Mouse (Mus musculus) hematopoietic multipotent progenitor cell, adult 10-12 weeks (in vitro differentiated cells): ENCODE measurements around the gene Adam8. TPM values are rescaled to one million over a fixed set of nuclear protein-coding genes. Genes with fewer than 3 reads are reported as not detected.

ENCODE experiments used
- polyA plus RNA-seq: library from polyadenylated mRNA; stranded (reverse); fragments of >175 nt; gene quantifications from 2 replicates; pipeline ENCODE4 v1.2.3, GENCODE M21; 2012; ENCODE audit warnings: low replicate concordance

Adam8 gene
- 11.9 and 25.8 TPM in 2 replicates for polyA plus RNA-seq

DNA sequence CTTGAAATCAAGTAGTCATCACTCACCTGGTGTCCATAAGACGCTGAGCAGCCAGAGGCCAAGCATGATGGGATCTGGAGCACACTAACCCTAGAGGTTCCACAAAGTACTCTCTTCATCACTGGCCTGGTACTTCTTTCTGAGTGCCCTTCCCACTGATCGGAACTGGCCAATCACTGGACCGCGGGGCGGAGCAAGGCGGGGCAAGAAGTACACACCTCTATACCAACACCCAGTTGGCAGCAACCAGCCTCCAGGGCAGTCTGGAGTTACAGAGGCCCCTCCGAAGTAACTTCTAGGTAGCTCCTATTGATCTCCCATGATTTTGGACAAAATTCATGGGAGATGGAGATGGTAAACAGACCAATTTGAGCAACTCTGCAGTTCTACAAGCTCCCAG is at the start of gene Adam8:
Adam8 (minus strand) TSS at position 157 of the 400 bp plus-strand sequence.

GRCm38 (mm10) chr7:140036281-140037170 is 44.2 kb upstream of the Adam8 start, which contains the start of the genes Zfp511 and Tubgcp2:
Gene Zfp511 (plus strand): TSS chr7:140036391.
Gene Tubgcp2 (minus strand): TSS chr7:140036669.

DNA sequence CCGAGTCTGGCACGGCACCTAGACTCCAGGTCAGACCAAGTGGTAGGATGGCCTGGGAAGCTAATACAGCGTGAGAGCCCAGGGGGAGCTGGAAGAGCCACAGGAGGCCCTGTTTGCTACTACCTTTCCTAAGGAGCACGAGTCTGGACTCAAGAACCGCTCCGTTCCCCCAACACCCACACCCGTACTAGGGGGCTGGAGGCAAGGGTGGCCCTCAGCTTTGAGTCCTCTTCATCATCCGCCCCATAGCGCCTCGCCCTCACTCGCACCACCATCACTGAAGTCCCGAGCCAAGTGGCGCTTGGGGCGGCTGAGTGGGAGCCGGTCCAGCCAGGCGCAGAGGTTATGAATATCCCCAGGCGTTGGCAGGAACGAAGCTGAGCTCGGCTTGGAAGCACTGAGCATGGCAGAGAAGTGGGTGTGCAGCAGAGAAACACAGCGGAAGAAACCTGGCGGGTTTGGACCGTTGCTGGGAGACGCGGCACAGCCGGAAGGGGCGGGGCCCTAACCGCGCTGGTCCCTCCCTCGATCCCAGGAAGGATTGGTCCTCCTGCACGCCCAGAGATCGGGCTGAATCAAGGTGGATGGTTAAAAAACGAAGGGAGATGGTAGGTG is 14.0 kb downstream of the Adam8 start, which contains the start of gene 6430531B16Rik:
6430531B16Rik (minus strand) TSS at position 478 of the 615 bp plus-strand sequence.

DNA sequence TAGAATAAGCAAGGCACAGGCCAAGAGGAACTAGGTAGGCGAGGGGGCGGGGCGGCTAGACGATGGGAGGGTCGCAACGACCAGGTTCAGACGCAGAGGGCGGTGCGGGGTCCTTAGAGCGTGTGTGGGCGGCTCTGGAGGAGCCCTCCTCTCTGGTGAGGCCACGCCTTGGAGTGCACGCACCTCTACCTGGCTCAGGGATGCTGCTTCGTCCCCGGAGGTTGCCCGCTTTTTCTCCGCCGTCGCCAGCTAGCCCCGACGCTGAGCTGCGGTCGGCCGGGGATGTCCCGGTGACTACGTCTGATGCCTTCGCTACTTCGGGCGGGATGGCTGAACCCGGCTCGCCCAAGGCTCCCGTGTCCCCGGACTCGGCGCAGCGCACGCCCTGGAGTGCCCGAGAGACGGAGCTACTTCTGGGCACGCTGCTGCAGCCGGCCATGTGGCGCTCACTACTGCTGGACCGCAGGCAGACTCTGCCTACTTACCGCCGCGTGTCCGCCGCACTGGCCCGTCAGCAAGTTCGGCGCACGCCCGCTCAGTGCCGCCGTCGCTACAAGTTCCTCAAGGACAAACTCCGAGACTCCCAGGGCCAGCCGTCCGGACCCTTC is 48.6 kb downstream of the Adam8 start, which contains the start of gene Utf1:
Utf1 (plus strand) TSS at position 116 of the 608 bp plus-strand sequence.

Other genes with a start within 250 kb of the Adam8 start
- not detected in 2 replicates for gene Adgra1, start 158.4 kb downstream of the Adam8 start, polyA plus RNA-seq
- gene Kndc1, start 97.9 kb downstream of the Adam8 start, polyA plus RNA-seq: 0.13 and 0.22 TPM in 2 replicates
- 3.6 and 7.4 TPM in 2 replicates for gene Utf1, start 48.8 kb downstream of the Adam8 start, polyA plus RNA-seq
- 0.17 and 1.4 TPM in 2 replicates for gene 6430531B16Rik, start 13.8 kb downstream of the Adam8 start, polyA plus RNA-seq
- gene Zfp511, start 43.8 kb upstream of the Adam8 start, polyA plus RNA-seq: 20.5 and 29.4 TPM in 2 replicates
- gene Tubgcp2, start 44.1 kb upstream of the Adam8 start, polyA plus RNA-seq: 4.1 and 6.5 TPM in 2 replicates
- not detected in 2 replicates for gene Msx3, start 56.5 kb upstream of the Adam8 start, polyA plus RNA-seq
- 0.16 TPM in 1 of 2 replicates, not detected in the other for gene Caly, start 90.0 kb upstream of the Adam8 start, polyA plus RNA-seq
- not detected in 2 replicates for gene Prap1, start 100.8 kb upstream of the Adam8 start, polyA plus RNA-seq
- 10.5 and 15.7 TPM in 2 replicates for gene Fuom, start 109.9 kb upstream of the Adam8 start, polyA plus RNA-seq
- gene Paox, start 123.2 kb upstream of the Adam8 start, polyA plus RNA-seq: 1.7 and 7.6 TPM in 2 replicates
- gene Echs1, start 123.9 kb upstream of the Adam8 start, polyA plus RNA-seq: 3.3 and 6.3 TPM in 2 replicates
- 6.5 and 7.2 TPM in 2 replicates for gene Mtg1, start 145.0 kb upstream of the Adam8 start, polyA plus RNA-seq
- gene Sprn, start 162.3 kb upstream of the Adam8 start, polyA plus RNA-seq: not detected in 2 replicates
- gene Olfr522, start 172.2 kb upstream of the Adam8 start, polyA plus RNA-seq: not detected in 2 replicates
- not detected in 2 replicates for gene Olfr523, start 180.7 kb upstream of the Adam8 start, polyA plus RNA-seq
- gene Olfr524, start 213.4 kb upstream of the Adam8 start, polyA plus RNA-seq: not detected in 2 replicates
- gene Cd163l1, start 225.7 kb upstream of the Adam8 start, polyA plus RNA-seq: 0.23 and 0.56 TPM in 2 replicates